Mouse (Mus musculus) adrenal gland, postnatal 14 days (tissue): ENCODE data around the gene Emc8. TPM values are rescaled to one million over a fixed set of nuclear protein-coding genes. Genes with fewer than 3 reads are reported as not detected.

Source experiments
- DNase-seq: peaks from one replicate; pipeline ENCODE4 v3.0.0; 2021; ENCODE audit warnings: mixed read lengths
- long read RNA-seq, 2 experiments: library from polyadenylated mRNA; stranded (forward); transcript quantifications; one replicate each; pipeline ENCODE4 v2.0.0; 2021
- total RNA-seq: library from RNA; stranded (reverse); gene quantifications from 2 replicates; pipeline ENCODE4 v1.2.3, GENCODE M21; 2021

Gene Emc8
- 106 and 116 TPM in 2 replicates for total RNA-seq
- long read RNA-seq, experiment 1, full-length matches to known transcripts, result 85 of 97 reads
- long read RNA-seq, experiment 1, partial matches to known transcripts, result 1 of 97 reads
- long read RNA-seq, experiment 1, other reads (novel, unspliced or antisense), result 11 of 97 reads
- long read RNA-seq, experiment 2, full-length matches to known transcripts, result 90 of 101 reads
- long read RNA-seq, experiment 2, partial matches to known transcripts, result 0 of 101 reads
- long read RNA-seq, experiment 2, other reads (novel, unspliced or antisense), result 11 of 101 reads

DNA sequence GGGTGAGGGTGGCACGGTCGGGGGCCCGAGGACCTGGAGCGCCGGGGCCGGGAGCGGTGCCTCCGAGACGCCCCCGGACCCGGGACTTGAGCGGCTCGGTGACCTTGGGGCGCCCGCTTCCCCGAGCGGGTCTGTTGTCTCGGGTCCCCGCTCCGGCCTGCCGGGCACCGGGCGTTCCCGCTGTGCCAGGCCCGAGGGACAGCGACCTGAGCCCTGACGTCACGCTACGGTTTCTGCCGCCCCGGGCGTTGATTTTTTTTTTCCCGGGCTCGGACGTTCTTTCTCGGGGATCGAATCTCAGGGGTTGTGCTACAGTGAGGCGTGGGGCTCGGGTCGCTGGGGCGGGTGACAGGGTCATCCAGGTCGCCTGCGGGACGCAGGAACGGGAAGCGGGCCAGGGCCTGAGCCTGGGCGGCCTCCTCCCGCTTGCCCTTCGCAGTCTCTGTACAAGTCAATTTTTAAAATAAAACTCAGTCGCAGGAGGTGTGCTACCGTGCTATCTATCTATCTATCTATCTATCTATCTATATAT lies at the start of gene Emc8:
Emc8 (minus strand) TSS at position 200 of the 532 bp plus-strand sequence.
- peak; percentile 70 for DNase-seq

DNA sequence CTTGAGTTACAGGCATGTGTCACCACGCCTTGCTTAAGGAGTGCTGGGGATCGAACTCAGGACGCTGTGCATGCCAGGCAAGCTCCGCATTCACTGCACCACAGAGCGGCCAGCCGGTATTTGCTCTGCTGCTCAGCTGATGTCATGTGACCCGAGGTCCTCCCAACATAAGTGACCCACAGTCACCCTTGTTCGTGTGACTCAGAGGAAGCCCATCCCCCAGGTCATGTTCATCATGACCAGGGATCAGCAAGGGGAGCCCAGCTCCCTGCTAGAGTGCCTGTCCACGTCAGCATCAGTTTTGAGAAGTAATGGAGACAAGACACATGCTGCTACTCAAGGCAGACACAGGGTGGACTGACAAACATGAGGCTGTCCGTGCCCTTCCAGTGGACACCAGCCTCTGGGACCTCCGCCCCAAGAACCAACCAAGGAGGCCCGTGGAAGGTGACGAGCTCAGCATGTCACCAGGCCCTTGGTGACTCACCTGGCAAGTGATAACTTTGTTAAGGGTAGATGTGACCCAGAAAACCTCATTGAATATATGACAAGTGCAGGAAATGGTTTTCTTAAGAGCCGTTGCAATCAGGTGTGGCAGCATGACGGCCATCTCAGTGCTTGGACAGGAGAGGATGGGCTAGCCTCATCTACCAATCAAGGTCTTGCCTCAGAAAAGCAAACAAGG lies 47.8 kb upstream of the Emc8 start:
- no peak for DNase-seq

DNA sequence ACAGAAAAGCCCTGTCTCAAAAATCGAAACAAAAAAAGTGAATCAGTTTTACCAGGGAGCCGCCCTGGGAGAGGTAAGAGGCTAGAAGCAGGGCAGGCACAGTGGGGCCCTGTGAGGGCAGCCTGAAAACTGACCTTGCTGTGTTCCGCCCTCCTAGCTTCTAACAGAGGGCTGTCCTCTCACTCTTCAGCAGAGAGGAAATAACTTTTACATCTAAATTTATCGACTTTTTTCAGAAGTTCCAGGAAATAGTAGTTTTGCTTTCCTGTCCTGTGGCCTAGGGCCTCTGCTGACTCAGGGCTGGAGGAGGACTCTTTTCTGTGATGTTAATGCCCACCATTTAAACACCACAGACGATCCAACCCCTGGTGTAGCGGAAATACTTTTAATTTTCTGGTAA lies 46.8 kb upstream of the Emc8 start:
- DNase-seq, result no peak

DNA sequence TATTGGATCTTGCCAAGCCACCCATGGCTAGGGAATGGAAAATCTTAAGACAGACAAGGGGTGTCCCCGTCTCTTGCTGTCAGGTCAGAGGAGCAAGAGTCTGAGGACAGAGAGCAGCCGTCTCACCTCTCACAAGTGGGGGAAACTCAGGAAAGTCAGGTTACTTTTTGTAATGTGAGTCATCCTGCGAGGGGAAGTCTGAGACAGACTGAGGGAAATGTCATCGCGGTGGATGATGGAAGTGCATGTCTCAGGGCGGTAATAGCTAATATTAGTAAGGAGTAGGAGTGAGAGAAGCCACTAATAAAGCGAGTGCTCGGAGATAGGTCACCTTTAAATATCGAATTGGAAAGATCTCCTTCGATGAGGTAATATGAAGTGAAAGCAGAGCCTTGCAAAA lies 40.8 kb upstream of the Emc8 start:
- no peak for DNase-seq

DNA sequence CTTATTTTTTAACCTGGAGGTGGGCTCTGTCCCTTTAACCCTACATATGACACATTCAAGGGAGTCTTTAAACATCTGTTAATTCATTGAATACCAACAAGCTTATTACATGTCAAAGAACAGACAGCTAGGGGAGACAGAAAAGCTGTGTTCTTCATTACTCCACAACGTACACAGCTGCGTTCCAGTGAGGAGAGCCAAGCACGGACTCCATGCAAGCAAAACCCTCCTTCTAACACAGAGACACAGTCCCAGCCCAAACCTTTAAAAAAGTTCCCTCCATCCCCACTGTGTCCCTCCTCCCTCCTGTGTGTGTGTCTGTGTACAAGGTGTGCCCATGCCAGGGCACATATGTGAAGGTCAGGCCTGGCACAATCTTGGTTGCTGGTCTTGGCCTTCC lies 37.8 kb upstream of the Emc8 start:
- no peak for DNase-seq

DNA sequence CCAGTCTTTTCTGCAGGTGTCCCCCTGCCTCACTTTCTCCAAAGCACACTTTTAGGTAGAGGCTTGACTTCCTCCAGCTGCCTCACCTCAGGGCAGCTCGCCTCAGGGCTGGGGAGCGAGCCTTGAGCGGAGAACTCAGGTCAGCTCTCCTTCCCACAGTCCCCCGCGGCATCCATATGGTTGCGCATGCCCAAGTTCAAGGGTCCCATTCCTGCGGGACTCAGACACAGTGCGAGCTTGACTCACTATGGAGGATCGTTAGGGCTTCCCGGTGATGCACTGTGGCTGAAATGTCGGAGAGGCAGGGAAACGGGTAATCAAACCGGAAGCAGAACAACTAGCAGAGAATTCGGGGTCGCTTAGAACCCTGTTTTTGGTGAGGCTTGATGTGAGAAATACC lies 36.8 kb upstream of the Emc8 start:
- DNase-seq, result no peak

DNA sequence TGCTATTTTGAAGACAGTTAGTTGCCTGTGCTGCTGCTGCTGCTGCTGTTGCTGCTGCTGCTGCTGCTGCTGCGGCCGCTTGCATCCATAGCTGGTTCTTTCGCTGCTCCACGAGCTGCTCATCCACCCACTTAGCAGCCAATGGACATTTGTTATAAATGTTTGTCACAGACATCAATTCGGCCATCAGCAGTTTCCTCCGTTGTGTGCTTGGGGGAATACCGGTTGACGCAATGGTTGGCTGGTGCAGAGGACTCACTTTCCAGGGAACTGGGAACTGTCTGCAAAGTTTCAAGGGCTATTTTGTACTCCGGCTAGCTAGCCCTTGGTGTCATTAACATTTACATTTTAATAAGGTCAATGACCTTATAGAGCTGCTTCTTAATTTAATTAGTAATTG lies 35.8 kb upstream of the Emc8 start:
- no peak for DNase-seq

DNA sequence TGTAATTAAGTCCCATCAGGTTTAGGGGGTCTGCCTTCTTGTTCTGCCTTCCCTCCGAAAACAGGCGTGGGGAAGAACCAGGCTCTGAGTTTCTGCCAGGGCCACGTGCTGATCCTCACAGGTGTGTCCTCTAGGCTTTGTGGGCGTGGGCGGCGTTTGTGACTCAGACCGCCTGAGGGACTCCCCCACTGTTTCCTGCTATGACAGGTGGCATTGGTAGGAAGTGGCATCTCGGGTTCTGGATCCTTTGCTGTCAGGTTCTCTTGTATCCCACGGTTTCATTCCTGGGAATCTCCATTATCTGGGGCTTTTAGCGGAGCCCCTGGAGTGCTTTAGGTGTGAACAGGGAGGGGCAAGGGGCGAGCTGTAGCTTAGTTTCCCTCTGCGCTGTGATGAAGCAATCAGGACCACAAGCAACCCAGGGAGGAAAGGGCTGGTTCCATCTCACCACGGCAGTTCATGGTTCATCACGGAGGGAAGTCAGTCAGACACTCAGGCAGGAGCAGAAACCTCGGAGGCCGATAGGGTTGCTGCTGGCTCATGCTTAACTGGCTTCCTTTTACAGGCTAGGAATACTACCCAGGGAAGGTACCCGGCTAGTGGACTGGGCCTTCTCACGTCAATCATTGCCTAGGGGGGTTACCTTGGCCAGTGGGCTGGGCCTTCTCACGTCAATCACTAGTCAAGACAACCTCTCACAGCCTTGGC lies 33.5 kb upstream of the Emc8 start:
- DNase-seq, result no peak

DNA sequence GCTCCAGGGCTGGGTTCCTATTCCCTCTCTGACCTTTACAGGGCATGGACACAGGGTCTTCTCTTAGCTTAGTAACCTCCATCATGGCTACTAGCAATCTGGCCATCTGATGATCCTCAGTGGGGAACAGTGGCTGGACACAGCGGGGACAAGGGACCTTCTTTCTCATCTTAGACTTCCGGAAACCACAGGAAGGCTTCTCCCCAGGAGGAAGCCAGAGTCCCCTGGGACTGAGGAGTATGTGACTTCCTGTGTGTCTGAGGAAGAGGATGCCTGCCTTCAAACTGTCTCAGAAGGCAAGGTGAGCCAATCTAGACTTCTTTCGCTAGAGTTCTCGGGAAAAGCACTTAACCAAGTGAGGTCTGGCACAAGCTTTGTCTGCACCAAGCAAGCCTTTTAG lies 31.7 kb upstream of the Emc8 start:
- DNase-seq, result no peak

DNA sequence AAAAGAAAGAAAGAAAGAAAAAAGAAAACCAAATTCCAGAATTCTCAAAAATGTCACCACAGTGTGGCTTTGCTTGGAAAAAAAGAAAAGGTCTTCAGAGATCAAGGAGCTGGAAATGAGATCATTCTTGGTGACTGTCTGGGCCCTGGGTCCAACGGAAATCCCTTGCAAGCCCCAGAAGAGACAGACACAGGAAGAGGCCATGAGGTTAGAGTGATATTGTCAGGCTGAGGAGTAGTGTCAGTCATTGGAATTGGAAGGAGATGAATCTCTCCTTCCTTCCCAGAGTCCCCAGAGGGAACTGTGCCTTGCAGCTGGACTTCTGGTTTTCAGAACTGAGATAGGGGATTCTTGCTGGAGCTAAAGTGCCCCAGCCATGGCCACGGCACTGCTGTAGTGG lies 31.2 kb upstream of the Emc8 start:
- no peak for DNase-seq

DNA sequence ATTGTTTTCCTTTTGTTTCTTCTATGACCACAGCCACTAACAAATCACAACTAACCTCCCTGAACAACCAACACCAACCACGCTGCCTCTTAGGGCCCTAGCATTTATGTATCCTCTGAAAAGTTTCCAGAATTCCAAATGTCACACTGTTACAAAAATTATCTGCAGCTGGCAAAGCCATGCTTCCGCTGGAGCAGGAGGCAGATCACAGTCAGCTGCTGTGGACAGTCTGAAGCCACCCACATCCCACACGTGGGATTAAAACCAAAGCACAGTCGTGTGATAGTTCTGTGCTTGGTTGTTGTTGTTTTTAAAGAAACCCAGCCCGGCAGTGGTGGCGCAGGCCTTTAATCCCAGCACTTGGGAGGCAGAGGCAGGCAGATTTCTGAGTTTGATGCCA lies 30.7 kb upstream of the Emc8 start:
- DNase-seq, result no peak

DNA sequence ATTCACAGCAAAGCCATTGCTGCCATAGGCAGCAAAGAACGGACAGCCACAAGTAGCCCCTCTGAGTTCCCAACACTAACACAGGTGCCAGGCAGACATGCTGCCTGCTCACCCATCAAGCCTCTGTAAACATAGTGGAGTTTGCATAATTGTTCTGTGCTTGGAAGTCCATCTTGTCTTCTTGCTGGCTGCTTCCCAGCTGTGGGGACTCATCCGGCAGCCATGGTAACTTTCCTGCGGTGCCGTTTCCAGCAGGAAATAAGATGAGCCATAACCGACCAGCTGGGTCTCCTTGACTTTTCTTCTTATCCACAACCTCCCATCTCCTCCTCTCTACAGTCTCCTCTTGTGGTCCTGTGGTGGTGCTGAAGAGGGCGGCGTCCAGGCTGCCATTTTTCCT lies 30.1 kb upstream of the Emc8 start:
- DNase-seq, result no peak

DNA sequence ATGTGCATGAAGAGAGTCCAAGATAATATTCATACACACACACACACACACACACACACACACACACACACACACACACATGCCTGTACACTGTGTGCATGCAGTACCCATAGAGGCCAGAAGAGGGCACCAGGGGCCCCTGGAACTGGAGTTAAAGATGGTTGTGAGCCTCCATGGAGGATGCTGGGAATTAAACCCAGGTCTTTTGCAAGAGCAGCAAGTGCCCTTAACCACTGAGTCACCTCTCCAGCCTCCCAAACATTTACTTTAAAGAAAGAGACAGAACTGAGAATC lies 29.6 kb upstream of the Emc8 start:
- DNase-seq, result peak; percentile 41

DNA sequence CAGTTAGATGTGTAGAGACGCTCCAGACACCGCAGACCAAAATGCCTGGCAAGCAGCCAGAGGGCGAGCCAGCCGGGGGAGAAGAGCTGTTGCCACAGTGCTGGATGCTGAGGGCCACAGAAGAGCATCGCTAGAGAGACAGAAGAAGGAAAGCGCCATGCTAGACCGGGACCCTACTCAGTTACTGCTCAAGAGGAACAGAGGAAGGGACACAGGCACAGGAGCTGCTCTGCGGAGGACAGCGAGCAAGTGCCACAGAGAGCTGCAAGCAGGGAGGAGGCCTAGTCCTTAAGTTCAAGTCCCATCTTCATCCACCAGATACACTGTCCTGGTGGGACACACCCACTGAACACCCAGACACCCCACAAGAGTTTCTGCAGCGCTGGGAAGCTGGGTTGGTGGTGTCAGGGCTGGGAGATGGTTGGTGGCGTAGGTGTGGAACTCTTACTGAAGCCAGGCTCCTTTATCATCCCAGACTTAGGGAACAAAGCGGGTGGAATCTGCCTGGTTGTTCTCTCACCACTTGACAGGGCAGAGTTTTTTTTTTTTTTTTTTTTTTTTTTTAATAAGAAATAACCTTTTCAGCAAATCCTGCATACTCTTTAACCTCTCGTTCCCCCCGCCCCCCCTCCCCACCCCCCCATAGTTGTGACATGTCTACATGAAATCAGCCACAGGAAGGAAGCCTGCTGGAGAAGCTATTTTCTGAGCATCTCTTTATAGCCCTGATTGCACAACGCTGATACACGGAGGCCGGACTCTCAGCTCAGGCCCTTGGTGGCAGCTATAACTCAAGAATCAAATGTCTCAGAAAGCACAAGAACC lies 29.0 kb upstream of the Emc8 start:
- peak; percentile 71 for DNase-seq

DNA sequence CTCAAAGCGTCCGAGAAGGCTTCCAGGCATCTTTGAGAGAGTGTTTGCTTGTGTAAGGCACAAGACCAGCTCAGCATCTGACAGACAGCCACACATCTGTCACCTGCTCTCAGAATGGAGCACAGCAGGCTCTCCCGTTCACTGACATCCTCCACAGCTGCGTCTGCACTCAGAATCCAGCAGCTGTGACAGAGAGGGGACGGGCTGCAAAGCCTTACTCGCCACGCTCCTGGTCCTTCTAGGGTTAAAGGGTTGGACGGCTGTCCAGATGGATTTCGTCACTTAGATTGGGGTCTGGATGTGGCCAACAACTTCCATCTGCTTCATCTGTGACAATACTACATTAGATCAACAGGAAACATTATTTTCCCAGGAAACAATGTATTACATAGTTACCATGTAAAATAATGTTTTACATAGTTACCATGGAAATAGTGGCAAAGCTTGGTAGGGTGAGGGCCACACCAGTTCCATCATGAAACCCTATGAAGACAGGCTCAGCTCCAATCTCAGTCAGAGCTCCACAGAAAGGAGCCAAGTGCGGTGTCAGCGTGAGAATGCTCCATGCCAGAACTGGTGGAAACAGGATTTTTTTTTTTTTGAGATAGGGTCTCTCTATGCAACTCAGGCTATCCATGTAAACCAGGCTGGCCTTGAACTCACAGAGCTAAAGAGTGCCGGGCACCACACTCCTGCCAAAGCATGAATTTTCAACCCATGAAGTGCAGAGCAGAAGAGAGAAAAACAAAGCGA lies 28.2 kb upstream of the Emc8 start:
- no peak for DNase-seq

DNA sequence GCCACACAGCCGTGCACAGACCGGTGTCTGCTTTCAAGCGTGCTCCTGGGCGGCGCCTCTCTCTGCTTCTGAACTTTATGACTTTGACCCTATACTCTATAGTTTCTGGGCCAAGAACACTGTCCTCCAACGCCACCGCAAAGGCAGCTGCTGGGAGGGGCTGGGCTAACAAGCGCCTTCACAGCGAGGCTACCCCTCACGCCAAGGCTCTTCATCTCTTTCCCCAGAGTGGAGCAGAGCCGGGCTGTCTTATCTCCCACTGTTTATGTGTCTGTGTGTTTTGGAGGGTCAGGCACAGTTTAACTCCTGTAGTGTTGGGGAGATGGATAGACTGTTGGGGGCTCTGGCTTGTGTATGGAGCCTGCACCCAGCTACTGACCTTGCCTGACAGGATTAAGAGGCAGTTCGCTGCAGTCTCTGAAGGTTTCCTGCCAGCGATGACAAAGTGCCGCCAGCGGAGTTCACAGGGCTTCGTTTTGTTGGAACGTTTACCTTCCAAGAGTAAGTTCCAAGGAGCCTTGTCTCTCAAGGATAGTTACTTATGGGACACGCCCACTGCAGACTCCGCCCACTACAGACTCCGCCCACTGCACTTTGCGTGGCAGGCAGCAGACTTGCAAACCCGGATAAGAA lies 25.6 kb upstream of the Emc8 start:
- peak; percentile 68 for DNase-seq

DNA sequence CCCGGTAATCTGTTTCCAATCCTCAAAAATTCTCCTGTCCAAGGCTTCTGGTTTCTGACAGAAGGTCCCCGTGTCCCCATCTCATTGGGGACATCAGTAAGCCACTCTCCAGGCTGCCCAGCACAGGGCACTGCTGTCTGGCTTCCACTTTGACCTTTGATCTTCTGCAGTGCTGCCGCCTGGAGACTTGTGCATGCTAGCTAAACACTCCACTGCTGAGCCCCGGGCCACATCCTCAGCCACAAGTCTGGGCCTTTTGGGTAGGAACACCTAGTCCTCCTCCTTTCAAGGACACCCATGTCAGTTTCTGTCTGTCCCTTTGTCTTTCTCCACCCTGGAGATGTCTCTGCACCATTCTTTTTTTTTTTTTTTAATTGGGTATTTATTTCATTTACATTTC lies 24.6 kb upstream of the Emc8 start:
- DNase-seq, result no peak

DNA sequence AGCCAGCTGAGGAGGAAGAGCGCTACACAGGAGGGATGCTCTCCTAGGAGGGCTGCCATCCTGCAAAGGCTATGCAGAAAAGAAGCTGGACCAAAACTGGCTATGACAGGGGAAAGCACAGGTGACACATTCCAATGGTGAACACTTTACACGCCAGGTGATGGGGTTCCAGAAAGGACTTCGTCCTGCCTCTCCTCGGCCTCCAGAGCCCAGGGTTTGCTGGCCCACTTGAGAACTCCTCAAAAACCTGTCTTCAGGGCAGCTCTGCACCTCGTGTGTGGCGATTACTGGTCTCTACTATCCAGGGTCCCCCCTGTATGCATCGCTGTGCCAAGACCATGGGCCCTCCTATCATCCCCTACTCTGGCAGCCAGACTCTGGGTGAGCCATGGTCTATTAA lies 20.1 kb upstream of the Emc8 start:
- no peak for DNase-seq

DNA sequence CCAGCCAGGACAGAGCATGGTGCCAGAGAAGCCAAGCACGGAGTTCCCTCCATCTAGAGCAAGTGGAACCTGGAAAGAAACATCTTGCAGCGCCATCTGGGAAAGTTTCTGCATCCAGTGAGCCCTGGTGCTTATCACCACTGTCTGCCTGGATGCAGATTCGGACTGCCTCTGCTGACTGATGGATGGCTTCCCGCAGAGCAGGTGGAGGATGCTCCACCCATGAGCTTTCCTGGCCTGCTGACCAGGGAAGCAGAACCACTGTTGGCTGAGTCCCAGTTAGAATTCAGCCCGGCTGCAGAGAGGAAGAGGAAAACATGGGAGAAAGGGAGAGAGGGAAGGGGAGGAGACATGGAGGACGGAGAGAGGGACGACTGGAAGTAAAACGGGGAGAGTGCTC lies 19.4 kb upstream of the Emc8 start:
- DNase-seq, result peak; percentile 52

DNA sequence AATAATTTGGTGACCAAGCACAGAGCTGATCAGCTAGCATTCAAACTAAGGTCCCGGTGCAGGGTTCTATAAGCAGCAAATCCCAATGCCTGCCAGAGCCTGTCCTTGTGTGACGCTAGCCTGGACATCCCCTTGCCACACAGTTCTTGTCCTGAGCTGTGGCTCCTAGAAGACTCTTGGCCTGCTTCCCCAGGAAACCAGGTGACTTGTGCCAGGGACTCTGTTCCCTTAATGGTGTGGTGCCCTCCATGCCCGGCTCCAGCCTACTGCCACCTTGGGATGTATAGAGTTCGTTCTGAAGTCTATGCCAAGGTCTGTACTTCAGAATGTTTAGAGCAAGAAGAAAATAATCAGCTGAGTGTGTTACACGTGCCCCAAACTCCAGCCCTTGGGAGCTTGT lies 18.2 kb upstream of the Emc8 start:
- peak; percentile 46 for DNase-seq

DNA sequence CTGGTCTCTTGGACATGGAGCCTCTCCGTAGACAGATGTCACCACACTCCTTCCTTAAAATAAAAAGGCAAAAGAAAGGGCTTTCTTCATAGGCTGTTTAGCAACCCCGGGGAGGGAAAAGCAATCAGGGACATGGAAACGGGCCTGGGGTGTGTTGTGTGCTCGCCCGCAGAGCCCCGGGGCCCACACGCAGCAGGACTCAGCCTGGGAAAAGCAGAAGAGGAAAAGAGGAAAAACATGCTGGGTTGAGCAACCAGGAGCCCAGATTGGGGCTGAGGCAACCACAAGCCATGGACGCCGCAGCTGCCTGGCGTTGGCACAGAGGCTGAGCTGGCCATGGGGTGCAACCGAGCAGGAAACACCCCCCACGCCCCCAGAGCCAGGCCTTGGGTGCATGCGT lies 17.7 kb upstream of the Emc8 start:
- peak; percentile 67 for DNase-seq
